Mouse (Mus musculus) cerebellum, postnatal 36 days (tissue): ENCODE results near the gene Rrbp1.

Experiments
- DNase-seq, 2 experiments: peaks; one replicate each; pipeline ENCODE4 v3.0.0; 2021 to 2022; ENCODE audit warnings: mixed read lengths in 2 of 2

Gene Rrbp1

DNA sequence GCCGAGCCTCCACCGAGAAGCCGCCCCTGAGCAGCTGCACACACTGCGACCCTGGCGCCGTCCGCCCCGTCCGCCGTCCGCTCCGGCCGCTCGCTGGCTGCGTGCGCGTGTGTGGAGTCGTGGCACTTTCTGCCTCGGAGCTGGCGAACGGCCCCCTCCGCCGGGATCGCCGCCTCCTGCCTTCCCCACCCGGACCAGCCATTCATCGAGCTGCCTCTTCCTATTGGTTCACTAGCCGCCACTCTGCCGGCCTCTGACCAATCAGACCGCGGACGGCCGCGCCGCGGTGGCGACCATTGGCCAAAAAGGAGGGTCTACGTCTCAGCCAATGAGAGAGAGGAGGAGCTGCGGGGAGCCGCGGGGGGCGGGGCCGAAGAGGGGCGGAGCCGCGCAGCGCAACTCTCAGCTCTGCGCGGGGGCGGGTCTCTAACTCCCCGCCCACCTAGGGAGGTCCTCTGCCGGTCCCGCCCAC is at the start of gene Rrbp1:
TSS of gene Rrbp1 (minus strand) at position 184 of the 472 bp plus-strand sequence.
- peak; percentile 96 to 99 for DNase-seq

DNA sequence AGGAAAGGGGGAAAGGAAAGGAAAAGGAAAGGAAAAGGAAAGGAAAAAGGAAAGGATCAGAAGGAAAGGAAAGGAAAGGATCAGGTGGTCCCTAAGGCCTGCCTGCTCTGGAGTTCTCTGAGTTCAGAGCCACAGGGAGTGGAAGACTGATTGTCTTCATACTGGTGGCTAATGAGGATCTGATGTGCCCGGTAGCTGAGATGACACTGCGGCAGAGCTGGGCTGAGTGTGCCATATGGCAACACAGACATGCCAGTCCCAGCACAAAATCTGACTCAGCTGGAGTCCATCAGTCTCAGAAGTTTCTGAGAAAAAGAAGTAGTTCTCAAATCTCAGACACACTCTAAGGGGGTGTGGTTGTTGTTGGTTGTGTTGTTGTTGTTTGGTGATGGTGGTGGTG is 46.7 kb upstream of the Rrbp1 start:
- DNase-seq: no peak

DNA sequence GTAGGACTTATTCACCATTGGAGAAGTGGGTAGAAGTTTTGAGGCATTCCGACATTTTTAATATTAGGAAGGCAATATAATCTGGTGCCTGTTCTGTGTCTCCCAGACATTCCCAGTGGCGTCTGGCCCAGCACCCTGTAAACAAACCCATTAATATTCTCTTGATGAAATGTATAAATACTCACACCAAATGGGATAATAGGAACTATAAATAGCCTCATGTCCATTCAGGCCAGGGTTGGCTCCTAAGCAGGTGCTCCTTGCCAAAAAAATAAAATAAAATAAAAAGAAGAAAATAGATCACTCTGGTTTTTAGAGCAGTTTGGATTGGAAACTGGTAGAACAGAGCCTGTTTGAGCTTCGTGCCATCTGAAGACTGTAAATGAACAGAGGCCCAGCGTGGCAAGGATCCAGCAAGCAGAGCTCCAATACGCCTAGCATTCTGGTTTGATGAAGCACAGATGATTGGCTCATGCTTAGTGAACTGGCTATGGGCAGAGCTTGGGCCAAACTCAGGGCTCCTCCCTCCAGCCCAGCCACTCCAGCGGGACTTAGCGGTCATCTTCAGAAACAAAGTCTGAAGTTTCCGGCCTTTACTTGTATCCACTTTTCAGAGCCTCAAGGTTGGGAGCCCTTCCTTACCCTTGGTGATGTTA is 41.5 kb upstream of the Rrbp1 start:
- DNase-seq: peak; percentile 34 to 37

DNA sequence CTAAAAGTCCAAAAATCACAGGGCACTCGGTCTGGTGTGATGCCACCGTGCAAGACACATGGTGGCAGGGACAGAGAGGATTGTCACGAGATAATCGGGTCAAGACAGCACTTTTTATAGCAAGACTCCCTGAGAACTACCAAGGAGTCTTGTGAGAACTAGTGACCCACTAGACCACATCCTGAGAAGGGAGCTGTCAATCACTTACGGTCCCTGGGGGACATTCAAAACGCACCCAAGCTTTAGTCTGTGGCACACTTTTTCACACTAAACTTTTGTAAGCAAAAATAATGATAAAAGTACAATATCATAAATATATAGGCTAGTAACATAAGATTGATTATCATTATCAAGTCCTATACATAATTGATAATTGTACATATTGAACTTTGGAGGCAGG is 39.8 kb upstream of the Rrbp1 start:
- DNase-seq: no peak

DNA sequence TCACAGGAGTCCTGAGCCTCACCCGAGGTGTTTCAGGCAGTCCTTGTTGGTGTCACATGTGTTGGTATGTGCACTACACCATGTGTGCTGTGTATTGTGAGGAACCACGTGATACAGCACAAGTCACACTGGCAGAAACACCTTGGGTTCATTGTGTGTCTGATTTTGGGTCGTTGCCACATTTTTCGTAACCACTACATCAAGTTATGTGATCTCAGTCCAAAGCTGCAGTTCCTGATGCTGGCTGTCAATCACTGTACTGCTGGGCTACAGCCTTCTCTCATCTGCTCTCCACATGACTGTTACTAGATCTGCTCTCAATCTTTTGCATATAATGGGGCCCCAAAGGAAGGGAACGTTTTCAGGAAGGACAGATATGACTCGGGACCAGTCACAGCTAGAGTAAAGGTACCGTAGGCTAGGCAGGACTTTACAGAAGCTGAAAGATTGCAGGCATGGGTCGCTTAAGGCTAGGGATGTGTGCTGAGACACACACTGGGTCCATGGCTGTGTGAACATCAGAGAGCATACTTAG is 39.1 kb upstream of the Rrbp1 start:
- no peak for DNase-seq

DNA sequence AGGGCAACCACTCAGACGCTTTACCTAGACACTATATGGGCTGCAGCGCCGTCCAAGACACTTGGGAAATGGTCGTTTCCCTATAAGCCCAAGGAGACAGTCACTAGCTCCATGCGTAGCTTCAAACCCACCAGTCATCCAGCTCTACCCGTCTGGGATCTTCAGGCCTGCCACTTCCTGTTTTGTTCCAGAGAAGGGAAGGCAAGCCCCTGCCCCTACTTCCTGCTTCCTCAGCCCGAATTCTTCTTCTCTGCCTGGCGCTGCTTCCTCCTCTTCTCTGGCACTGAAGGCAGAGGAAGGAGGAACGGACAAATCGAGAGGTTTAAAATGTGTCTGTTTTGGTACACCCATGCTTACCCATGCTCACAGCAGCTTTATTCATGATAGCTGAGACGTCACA is 35.9 kb upstream of the Rrbp1 start:
- no peak for DNase-seq

DNA sequence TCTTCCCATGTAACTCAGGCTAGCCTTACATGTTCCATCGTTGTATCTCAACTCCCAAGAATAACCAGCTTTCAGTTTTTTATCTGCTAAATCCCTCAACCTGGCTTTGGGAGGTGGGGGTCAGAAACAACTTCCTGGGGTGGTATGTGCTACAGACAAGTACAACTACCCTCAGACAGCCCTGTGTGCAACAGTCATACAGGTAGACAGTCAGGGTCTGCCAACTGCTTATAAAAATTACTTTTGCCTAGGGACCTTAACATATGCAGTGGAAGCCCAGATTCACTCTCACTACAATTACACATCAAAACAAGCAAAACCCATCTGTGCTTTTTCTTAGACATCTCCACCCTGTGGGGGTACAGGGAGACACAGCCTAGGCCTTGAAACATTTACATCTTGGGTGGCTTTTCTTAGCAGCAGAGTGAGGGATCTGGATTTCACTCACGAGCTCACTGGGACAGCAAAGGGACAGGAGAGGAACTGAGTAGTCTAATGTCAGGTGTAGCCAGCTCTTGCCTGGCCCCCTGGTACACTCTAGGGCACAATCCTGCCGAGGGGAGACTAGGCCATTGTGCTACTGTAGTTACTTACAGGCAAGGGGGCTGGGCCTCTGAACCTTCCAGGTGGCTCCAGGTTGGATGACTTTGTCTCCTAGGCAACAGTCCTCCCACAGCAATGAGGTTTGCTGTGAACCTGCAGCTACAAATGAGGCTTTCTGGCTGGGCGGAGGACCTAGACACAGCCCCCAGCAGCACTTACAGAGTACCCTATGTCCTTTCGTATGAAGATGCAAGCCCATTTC is 34.9 kb upstream of the Rrbp1 start:
- no peak for DNase-seq

DNA sequence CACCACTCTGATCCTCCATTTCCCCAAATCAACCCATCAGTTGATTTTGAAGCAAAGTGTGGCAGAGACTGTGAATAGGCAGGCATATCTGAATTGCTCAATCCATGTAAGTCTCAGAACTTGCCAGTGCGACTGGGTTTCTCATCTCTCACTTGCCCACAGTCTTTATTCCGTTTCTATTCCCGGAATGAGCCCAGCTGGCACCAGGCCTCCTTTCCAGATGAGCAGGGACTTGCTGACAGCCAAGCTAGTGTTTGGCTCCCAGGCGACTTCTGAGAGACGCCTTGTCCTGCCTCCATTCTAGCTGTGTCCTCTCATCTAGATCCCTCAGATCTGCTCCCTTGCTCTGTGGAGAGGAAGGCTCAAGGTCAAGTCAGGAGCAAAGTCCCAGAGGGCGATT is 33.7 kb upstream of the Rrbp1 start:
- no peak for DNase-seq

DNA sequence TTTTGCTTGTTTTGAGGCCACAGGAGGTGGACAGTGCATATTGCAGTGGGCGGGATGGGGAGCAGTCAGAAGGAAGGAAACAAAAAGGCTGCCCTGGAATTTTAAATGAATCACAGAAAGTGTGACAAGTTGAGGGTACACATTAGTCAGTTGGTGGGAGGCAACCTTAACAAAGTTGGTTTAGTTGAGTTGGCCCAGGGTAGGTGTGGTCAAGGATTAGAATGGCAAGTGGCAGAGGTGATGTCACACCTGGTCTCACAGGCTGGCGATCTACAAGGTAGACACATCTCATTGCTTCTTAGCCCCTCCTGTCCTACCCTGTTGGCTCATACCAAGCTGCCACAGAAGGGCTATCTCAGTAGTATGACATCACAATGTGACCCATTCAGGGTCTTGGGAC is 21.6 kb upstream of the Rrbp1 start, which contains the start of gene Banf2:
TSS of gene Banf2 (plus strand) at position 396 of the 400 bp plus-strand sequence.
- DNase-seq: no peak

DNA sequence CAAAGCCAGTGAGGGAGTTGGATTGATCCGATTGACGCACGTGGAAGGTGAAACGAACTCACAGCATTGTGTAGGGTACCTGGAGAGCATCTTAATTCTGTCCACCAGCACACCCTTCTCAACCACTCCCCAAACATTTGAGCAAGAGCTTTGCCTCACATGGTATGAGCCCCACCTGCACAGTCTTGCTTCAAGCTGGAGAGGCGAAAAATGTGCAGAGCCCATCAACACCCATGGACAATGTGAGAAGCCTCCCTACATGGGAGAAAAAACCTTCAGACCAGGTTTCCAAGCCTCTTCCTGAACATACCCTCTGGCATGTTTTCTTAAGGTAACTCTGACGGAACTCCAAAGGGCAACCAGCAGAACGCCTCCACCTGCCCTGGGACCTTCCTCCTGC is 19.7 kb upstream of the Rrbp1 start:
- no peak for DNase-seq

DNA sequence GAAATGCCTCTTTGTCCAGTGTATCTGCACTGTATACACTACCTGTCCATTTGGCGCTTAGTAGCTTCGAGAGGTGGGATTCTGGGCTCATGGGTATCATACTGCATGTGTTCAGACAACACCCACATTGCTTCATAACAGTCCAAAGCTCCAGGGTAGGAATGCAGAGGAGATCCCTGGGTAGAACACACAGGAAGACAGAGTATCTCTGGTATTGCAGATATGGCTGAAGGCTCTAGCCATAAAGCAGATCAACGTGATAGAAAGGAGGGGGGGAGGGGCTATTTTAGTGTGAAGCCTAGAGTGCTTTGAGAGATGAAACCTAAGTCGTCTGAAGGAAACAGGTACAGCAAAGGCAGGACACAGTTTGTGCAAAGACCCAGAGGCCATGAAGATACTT is 15.4 kb upstream of the Rrbp1 start:
- no peak for DNase-seq

DNA sequence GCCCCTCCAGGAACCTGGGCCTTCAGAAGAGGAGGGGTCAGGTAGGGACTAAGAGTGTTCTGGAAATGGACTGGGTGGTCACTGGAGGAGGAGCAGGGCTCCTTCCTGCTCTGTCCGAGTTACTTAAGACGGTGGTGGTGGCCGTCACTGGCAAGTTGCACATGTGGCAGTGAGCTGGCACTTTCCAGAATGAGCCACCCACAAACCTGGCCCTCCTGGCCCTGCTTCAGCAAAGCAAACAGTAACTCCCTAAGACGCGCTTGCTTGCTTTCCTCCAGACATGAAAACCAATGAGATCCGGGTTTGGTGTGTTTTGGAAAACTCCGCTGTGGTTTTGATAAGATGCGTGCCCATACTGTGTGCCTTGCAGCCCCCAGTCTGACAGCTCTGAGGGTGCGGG is 14.3 kb upstream of the Rrbp1 start:
- DNase-seq: no peak

DNA sequence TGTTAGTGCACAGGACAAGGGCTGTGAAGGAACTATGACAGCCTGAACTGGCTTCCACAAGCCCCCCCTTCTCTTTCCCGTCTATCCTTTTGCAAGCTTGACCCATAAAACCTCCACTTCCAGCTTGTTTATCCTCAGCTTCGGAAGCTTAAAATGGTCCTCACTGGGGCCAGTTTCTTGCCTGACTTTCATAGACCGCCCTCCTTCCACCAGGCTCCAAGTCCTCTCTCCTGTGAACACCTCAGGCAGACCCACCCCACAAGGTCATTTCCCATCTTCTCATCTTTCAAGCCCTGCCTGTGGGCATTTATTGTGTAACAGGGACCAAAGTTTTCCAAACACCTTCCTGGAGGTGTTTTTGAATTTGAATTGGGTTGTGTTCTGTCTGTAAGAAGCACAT is 11.4 kb upstream of the Rrbp1 start:
- no peak for DNase-seq

DNA sequence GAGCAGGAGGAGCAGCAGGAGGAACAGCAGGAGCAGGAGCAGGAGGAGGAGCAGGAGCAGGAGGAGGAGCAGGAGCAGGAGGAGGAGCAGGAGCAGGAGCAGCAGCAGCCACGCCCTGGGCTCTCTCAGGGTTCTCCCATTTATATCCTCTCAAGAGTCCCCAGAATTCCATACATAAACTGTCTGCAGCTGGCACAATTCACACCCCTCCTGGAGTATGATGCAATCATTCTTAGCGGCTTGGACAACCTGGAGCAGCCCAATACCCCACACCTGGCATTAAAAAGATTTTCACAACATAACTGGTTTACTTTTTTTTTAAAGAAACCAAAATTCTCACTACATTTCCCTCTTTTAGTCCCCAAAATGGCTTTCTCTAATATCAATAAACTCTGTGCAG is 8.9 kb upstream of the Rrbp1 start:
- no peak for DNase-seq

DNA sequence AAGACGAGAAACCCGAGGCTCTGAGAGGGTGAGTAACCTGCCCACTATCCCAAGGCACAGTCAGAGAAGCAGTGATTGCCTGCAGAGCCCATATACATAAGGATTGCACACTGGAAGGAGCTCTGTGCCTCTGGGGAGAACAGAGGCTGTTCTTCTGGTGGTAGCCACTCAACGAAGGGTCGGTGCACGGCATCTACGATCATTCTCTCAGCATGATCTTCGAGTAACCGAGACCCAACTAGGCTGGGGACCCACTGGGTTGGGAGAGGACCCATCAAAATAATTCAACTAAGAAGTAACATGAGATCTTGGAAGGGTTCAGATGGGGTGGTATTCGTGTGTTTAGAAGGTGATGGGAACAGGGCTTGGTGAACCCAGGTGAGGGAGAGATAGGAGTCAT is 4.8 kb upstream of the Rrbp1 start:
- DNase-seq: no peak

DNA sequence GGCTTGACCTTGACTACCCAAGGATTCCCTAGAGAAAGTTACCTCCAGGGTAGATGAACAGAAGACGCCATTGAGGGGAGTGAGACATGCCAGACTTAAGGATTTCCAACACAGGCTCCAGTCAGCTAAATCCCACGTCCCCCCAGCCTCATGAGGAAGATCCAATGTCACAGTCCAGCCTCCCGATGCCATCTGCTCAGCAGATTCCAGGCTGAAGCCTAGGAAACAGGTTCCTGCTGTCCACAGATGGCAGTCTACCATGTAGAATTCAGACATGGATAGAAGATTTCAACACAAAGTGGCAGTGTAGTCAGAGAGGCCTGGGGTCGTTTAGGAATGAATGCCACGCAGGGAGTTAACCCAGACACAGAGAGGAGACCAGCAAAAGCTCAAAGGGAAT is 3.4 kb upstream of the Rrbp1 start:
- peak in 1 of 2 experiments; percentile 10 for DNase-seq

DNA sequence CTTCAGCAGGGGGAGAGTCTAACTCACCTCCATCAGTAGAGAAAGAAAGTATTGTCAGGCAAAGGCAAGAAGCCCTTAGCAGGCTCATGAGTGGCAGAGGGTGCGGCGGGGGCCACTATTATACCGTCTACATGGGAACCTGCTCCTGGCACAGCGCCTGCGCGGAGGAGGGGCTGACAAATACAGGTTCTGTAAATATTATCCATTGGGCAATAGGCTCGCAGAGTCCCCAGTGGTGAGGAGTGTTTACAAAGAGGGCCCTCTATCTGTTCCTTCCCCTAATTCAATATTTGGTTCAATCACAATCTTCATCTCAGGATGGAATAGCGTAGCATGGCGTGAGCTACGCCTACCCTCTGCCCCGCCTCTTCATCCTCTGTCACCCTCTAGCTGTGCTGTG is 3.0 kb upstream of the Rrbp1 start:
- DNase-seq: peak in 1 of 2 experiments; percentile 15

DNA sequence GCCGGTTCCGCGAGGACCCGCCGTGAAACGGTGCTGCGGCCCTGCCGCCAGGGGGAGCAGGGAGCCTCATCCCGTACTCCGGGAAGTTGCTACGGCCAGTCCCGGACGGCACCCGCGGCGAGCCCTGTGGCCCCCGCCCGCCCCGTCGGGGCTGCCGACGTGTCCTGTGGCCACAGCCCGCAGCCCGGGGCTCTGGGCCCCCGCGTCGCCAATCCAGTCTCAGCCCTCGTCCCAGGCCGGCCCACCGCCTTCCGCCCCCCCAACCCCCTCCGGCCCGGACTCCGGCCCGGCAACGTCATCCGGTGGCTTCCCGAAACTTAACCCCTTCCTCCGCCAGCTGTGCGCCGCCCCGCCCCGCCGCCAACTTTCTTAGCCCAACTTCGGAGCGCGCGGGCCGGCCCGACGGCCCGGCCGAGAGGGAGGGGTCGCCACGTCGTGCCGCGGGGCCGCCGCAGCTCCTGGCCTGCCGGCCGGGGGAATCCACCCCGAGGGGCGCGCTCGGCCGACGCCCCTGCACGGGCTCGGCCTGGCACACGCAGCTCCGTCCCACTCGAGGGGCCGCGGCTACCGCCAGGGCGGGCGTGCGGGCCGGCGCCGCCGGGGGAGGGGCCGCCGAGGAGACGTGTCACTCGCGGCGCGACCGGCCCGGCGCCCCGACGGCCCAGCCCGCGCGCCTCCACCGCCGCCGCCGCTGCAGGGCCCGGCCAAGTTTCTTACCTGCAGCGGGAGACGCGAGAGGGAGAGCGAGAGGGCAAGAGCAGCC is 600 bp downstream of the Rrbp1 start:
- peak; percentile 57 to 72 for DNase-seq

DNA sequence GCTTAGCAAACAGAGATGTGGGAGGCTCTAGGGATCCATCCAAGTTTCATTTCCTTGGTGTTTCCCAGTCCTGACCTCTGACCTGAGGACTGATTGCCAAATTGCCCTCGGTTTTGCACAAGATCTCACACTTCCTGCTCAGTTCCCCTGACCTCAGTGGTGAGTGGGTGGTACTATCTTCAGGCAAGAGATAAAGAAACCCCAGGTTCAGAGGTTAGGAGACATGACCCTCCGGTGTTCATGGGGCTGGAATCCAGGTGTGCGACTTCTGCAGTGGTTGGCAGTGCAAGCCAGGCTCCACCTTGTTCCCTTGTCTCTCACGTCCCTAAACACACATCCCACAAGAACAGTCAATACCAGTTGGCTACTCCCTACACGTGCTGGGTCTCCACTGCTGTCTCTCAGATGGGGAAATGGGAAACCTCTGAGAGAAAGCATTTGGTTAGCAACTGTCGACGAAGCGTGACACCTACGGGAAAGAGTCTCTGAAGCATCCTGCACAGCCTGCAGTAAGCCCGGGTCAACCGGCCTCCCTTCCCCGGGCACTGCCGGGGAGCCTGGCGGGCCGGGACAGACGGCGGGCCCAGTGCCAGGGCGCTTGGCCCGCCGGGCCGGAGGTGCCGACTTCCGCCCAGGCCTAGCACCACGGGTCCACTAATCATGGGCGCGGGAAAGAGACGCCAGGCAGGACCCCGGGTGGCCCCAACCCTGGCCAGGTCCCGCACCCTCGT is 1.3 kb downstream of the Rrbp1 start:
- DNase-seq: no peak

DNA sequence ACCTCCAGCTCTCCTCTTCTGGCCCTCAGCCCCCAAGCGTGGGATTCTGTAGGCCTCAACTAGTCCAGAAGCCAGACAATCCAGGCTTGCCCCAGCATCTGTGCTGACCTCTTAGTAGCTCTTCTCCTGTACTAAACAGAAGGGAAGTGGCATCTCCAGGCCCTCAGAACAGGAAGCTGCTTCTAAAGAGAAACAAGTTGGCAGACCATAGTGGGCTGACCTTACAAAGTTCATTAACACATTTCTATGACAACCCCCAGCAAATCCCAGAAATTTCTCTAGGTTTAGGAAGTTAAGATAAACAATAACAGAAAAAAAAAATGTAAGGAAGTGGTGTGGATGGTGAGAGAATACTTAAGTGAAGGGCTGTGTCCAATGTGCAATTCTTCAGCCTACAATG is 2.0 kb downstream of the Rrbp1 start:
- DNase-seq: no peak

DNA sequence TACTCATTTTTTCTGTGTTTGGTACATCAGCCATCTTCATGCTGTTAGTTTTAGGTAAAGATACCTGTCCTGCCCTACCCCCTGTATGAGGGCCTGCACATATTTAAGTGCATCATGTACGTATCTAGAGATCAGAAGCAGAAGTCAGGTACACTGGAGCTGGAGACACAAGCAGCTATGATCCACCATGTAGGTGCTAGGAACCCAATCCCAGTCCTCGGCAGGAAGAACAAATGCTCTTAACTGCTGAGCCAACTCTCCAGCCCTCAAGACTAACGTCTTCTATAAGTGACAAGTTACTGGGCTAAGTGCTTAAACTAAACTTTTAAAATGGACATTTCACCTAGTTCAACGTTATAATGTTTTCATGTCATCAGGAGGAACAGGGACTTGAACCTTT is 3.9 kb downstream of the Rrbp1 start:
- DNase-seq: no peak

DNA sequence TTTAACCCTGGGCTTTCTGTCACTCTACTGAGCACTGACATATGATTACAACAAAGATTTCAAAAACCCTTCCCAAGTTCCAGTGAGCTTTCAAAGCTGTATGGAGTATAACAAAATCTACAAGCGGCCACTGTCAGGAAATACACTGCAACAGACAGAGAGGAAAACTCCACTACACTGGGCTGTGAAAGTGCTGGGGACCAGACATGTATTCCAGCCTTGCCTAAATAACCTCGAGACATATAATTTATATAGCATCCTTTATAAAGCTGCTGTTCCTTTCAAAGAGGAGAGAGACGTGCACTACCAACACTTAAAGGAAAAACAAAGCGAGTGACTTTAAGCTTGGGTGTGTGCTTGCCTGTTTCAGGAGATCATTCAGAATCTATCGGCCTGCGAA is 4.4 kb downstream of the Rrbp1 start:
- DNase-seq: no peak
